8 mouse cellular contexts compared by ENCODE assay signal in genomic region chr12:105963012-105963572, GRCm38 (mm10). TPM values are rescaled to one million over a fixed set of nuclear protein-coding genes. Genes with fewer than 3 reads are reported as not detected.
DNase-seq lines count a peak whose midpoint lies in the region; ATAC-seq and TF ChIP-seq lines count a peak whose summit lies in the region.

No protein-coding gene starts in this region.

- WGBS in heart, embryonic 10.5 days: 4% methylated on average over 30 of the region's 30 CpGs
- 4% methylated on average over 30 of the region's 30 CpGs for WGBS in forebrain, embryonic 14.5 days
- 7% methylated on average over 30 of the region's 30 CpGs for WGBS in intestine, postnatal 0 days
- 6% methylated on average over 30 of the region's 30 CpGs for WGBS in stomach, embryonic 16.5 days

- H3K9ac ChIP-seq in forebrain, embryonic 14.5 days (ENCODE audit: low read length): peak overlapping the region; percentile 59
- H3K9ac ChIP-seq in intestine, postnatal 0 days (ENCODE audit: low read depth, low read length): peak overlapping the region; percentile 19; the same call in 1 of the 2 replicates
- peak overlapping the region; percentile 66 for H3K9ac ChIP-seq in stomach, embryonic 16.5 days (ENCODE audit: low read length)

- DNase-seq in heart, embryonic 10.5 days (ENCODE audit: low spot score): no peak
- DNase-seq in heart, postnatal 25 days (ENCODE audit: low spot score): no peak
- no peak for DNase-seq in G1E (ENCODE audit: low spot score)
- DNase-seq in forebrain, embryonic 14.5 days (ENCODE audit: low spot score): no peak
- peak; percentile 44 for DNase-seq in lung, postnatal 36 days
- no peak for DNase-seq in left cerebral cortex, postnatal 4 days

- ATAC-seq in G1E (ENCODE audit: extremely low read depth, insufficient number of reproducible peaks, low FRiP score, poor library complexity, severe bottlenecking): no peak
- peak; percentile 32; the same call in 1 of the 2 replicates for ATAC-seq in forebrain, embryonic 14.5 days
- peak; percentile 59 for ATAC-seq in intestine, postnatal 0 days
- peak; percentile 56 for ATAC-seq in stomach, embryonic 16.5 days (ENCODE audit: insufficient read depth, low FRiP score)

- peak overlapping the region; percentile 44; the same call in 1 of the 2 replicates for H3K27ac ChIP-seq in heart, embryonic 10.5 days
- H3K27ac ChIP-seq in forebrain, embryonic 14.5 days (ENCODE audit: low read depth, low read length): peak overlapping the region; percentile 92
- no peak overlapping the region for H3K27ac ChIP-seq in intestine, postnatal 0 days (ENCODE audit: low read depth, low read length)
- no peak overlapping the region for H3K27ac ChIP-seq in stomach, embryonic 16.5 days (ENCODE audit: low read length)

- peak overlapping the region; percentile 69 for H3K4me2 ChIP-seq in forebrain, embryonic 14.5 days (ENCODE audit: low read length)
- peak overlapping the region; percentile 99 for H3K4me2 ChIP-seq in intestine, postnatal 0 days (replicated peaks; ENCODE audit: low read depth)
- H3K4me2 ChIP-seq in stomach, embryonic 16.5 days (ENCODE audit: low read depth, low read length): peak overlapping the region; percentile 98

- H3K27me3 ChIP-seq in heart, embryonic 10.5 days (ENCODE audit: insufficient read depth, poor library complexity, severe bottlenecking): peaks cover 40% of the 10 kb centered on the region
- H3K27me3 ChIP-seq in G1E (ENCODE audit: insufficient read depth, low read length): peaks cover 21% of the 10 kb centered on the region
- H3K27me3 ChIP-seq in forebrain, embryonic 14.5 days (replicated peaks; ENCODE audit: control insufficient read depth, insufficient read depth, low read length): no peaks in the 10 kb centered on the region
- H3K27me3 ChIP-seq in intestine, postnatal 0 days (replicated peaks; ENCODE audit: control insufficient read depth, insufficient read depth, low read length): peaks cover 15% of the 10 kb centered on the region; the same call in 1 of the 2 replicates
- peaks cover 10% of the 10 kb centered on the region for H3K27me3 ChIP-seq in stomach, embryonic 16.5 days (ENCODE audit: control insufficient read depth, insufficient read depth, low read length)

- no peaks in the 10 kb centered on the region for H3K36me3 ChIP-seq in heart, embryonic 10.5 days
- H3K36me3 ChIP-seq in G1E (replicated peaks): no peaks in the 10 kb centered on the region
- no peaks in the 10 kb centered on the region for H3K36me3 ChIP-seq in forebrain, embryonic 14.5 days (ENCODE audit: control insufficient read depth, insufficient read depth, low read length)
- no peaks in the 10 kb centered on the region for H3K36me3 ChIP-seq in intestine, postnatal 0 days (ENCODE audit: control insufficient read depth, insufficient read depth)
- H3K36me3 ChIP-seq in stomach, embryonic 16.5 days (ENCODE audit: control insufficient read depth, insufficient read depth, low read length): no peaks in the 10 kb centered on the region

- H3K4me3 ChIP-seq in heart, embryonic 10.5 days: peak overlapping the region; percentile 63
- H3K4me3 ChIP-seq in G1E (ENCODE audit: low read depth, low read length): peak overlapping the region; percentile 68
- peak overlapping the region; percentile 33 for H3K4me3 ChIP-seq in forebrain, embryonic 14.5 days (ENCODE audit: low read depth, low read length)
- peak overlapping the region; percentile 56 for H3K4me3 ChIP-seq in intestine, postnatal 0 days (ENCODE audit: low read depth, low read length)
- peak overlapping the region; percentile 63 for H3K4me3 ChIP-seq in stomach, embryonic 16.5 days (replicated peaks; ENCODE audit: low read length)

- no peaks in the 10 kb centered on the region for H3K9me3 ChIP-seq in heart, embryonic 10.5 days
- no peaks in the 10 kb centered on the region for H3K9me3 ChIP-seq in G1E (replicated peaks)
- H3K9me3 ChIP-seq in forebrain, embryonic 14.5 days (replicated peaks; ENCODE audit: control insufficient read depth, low read length): no peaks in the 10 kb centered on the region
- H3K9me3 ChIP-seq in intestine, postnatal 0 days (ENCODE audit: control insufficient read depth): no peaks in the 10 kb centered on the region
- H3K9me3 ChIP-seq in stomach, embryonic 16.5 days (replicated peaks; ENCODE audit: control insufficient read depth, low read length): no peaks in the 10 kb centered on the region

- no peak for TF ChIP-seq CTCF in G1E (IDR thresholded peaks at IDR 0.05; ENCODE audit: low read depth, low read length)
- no peak for TF ChIP-seq CTCF in intestine, postnatal 0 days (IDR thresholded peaks at IDR 0.05; ENCODE audit: low read depth)

- peaks cover 7% of the 10 kb centered on the region; the same call in 1 of the 2 replicates for H3K4me1 ChIP-seq in heart, embryonic 10.5 days
- peaks cover 11% of the 10 kb centered on the region for H3K4me1 ChIP-seq in G1E (ENCODE audit: insufficient read depth, low read depth, low read length)
- peaks cover 47% of the 10 kb centered on the region for H3K4me1 ChIP-seq in forebrain, embryonic 14.5 days (ENCODE audit: control insufficient read depth, insufficient read depth, low read length)
- 0 out of 2 replicates have a peak, but pooled peaks cover 5% of the 10 kb centered on the region for H3K4me1 ChIP-seq in intestine, postnatal 0 days (replicated peaks; ENCODE audit: control insufficient read depth, insufficient read depth, low read length)
- peaks cover 4% of the 10 kb centered on the region; the same call in 1 of the 2 replicates for H3K4me1 ChIP-seq in stomach, embryonic 16.5 days (ENCODE audit: control insufficient read depth, insufficient read depth, low read length)

- intact Hi-C loops in heart, postnatal 25 days (cut with DNase I): loop anchor here (2.0 to 5.0 kb wide), 2 partner anchors 94 to 122 kb away; no protein-coding TSS in a partner anchor
- intact Hi-C loops in left cerebral cortex, postnatal 4 days (cut with DNase I): loop anchor here (5.0 kb wide), 1 partner anchor 106 kb away; no protein-coding TSS in a partner anchor

RNA-seq across cellular contexts. Expression of gene Vrk1, which starts 46.9 kb away (rescaled TPM):
- polyA plus RNA-seq in heart, embryonic 10.5 days (2016; fragmentation: Nextera tagmentation; extraction: Ambion mirVana): 62.9 and 76.4 TPM in 2 replicates
- total RNA-seq in heart, postnatal 25 days (2021): 1 to 10 TPM; 7.5 to 8.6 TPM
- total RNA-seq in G1E (2014; fragmentation: Nextera tagmentation) (184 and 234 TPM in 2 replicates), G1E (2017) (240 and 293 TPM in 2 replicates)
- 85.3 and 89.8 TPM in 2 replicates for polyA plus RNA-seq in G1E (2012)
- polyA plus RNA-seq in forebrain, embryonic 14.5 days (2014; fragmentation: Nextera tagmentation; extraction: Ambion mirVana): 80.6 and 90.8 TPM in 2 replicates
- 20.4 and 23.0 TPM in 2 replicates for polyA plus RNA-seq in intestine, postnatal 0 days (2015; fragmentation: Nextera tagmentation; extraction: Ambion mirVana)
- 54.6 and 58.3 TPM in 2 replicates for polyA plus RNA-seq in stomach, embryonic 16.5 days (2015; fragmentation: Nextera tagmentation; extraction: Ambion mirVana)
- 10 to 100 TPM; 22.7 to 24.9 TPM for total RNA-seq in left cerebral cortex, postnatal 4 days (2021)

Comparison
In these comparisons a context has a peak if more than half of its experiments do, and no peak if none do; other contexts are left out.
1. H3K27ac ChIP-seq: peak in heart, embryonic 10.5 days (single experiment) and forebrain, embryonic 14.5 days (single experiment); none in intestine, postnatal 0 days (single experiment) and stomach, embryonic 16.5 days (single experiment).
2. Peak in every context shown above with its lines, with median percentiles within 50 percentile points of each other: H3K4me3 ChIP-seq, H3K4me2 ChIP-seq and H3K9ac ChIP-seq.